Mouse (Mus musculus) common myeloid progenitor, adult 5-6 weeks (primary cell): ENCODE measurements around the gene Slc9a4. TPM values are rescaled to one million over a fixed set of nuclear protein-coding genes. Genes with fewer than 3 reads are reported as not detected.
"Not testable (repeated sequence)": the region's sequence is repeated elsewhere in the genome, so short reads cannot be mapped to it uniquely, and the experiment has no call there.

Source experiments
- ATAC-seq: replicated peaks from 2 replicates; pipeline ENCODE4 v1.8.0; 2016; ENCODE audit warnings: low read depth, mild to moderate bottlenecking, moderate TSS enrichment, inconsistent platforms; ENCODE audit not compliant: poor library complexity, severe bottlenecking
- total RNA-seq: library from RNA; stranded (forward); fragments of 200-1000, 187-1606 nt; gene quantifications from 2 replicates; pipeline ENCODE4 v1.2.3, GENCODE M21; 2017

Gene Slc9a4
- not detected in 2 replicates for total RNA-seq

DNA sequence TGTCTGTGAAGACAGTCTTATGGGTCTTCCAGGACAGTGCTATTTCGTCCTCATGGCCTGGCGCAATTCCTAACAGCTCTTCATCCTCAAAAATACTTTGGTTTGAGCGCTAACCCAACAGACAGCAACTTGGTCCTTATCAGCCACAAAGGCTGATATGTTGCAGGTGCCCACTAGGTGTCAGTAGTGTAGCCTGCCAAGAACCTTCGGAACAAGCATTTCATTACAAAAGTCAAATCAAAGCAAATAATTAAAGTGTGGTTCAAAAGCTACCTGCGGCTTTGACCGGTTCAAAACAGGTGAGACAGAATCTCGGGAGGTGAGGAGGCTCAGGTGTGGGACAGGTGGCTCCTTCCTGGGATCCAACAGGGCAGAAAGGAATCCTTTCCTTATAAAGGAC is at the start of gene Slc9a4:
Slc9a4 (plus strand) TSS at position 298 of the 400 bp plus-strand sequence.
- peak; percentile 62; the same call in 1 of the 2 replicates for ATAC-seq

DNA sequence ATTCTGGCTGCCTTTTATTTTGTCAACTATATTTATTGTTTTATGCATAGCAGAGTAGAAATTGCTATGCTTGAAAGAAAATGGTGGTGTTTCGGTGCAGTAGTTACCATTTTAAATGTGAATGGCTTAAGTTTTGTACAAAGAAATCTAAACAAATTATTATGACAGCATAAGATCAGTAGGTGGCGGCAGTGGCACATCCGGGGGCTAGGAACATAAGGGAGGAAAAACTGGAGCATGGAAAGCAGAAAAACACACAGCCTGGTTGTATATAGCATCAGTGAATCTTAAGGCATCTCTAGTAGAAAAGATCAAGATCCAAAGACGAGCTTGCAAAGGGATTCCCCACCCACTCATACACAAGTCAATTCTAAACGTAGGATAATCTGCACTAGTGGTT is 42.3 kb upstream of the Slc9a4 start:
- no peak for ATAC-seq

DNA sequence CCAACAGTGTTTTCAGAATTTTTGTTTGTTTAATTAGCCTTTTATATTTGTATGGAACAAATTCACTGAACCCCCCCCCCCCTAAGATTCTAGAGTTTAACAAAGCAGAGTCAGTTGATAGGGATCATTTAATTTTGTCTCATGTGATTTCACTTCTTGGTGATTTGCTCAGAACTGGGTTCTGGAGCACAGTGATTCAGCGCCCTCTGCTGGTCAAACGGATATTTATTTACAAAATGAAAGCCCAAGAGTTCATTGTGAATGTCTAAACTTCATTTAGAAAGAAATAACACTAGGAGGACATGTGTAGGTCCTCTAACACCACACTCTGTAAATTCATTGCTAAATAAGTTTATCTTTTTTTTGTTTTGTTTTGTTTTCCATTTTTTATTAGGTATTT is 35.2 kb upstream of the Slc9a4 start:
- peak; percentile 63; the same call in 1 of the 2 replicates for ATAC-seq

DNA sequence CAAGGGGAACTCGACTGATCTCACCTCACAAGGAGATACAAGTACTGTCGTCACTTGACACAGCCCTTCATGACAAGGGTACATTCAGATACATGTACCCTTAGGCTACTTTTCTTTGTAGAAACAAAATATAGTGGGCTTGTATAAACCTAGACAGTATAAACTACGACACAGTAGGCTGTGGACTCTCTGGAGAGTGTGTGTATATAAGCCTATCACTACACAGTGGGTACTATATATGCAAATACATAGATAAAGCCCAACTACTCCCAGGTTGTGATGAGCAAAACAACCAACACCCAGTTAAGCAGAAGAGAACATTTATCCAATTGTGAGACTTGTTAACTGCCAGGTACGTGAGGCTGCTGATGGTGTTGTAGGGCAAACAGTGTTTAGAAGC is 33.2 kb upstream of the Slc9a4 start:
- no peak for ATAC-seq

DNA sequence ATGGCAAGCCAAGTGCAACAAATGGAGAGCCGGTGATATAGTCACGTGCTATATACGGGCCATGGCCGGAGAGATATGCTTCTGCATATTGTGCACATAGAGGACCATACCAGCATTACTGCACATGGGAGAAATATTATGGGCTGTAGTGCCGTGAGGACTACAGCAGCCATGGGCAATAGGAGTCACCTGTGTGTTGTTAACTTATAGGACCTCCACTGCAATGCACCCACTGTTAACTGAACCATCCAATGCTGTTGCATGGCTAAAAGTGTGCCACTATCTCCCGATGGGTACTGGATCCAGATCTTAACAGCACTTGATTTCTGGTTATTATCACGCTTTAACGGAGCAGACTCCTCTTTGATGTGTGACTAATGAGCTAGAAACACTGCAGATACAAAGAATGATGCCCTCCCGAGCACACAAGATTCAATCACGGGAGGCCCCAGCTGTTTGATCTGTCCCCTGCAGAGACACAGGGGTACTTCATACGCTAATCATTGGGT is 32.8 kb upstream of the Slc9a4 start:
- no peak for ATAC-seq

DNA sequence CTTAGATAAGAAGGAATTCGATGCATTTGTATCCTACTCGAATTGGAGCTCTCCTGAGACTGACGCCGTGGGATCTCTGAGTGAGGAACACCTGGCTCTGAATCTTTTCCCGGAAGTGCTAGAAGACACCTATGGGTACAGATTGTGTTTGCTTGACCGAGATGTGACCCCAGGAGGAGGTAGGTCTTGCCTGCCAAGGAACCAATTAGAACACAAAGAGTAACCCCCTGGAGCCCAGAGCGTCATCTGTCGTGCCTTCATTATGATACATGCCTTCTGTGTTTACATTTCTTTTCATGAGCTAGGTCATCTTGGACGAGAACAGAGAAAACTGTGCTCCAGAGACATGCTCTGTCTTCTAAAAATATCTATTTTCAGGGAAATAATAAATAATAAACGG is 32.1 kb upstream of the Slc9a4 start:
- ATAC-seq, result no peak

DNA sequence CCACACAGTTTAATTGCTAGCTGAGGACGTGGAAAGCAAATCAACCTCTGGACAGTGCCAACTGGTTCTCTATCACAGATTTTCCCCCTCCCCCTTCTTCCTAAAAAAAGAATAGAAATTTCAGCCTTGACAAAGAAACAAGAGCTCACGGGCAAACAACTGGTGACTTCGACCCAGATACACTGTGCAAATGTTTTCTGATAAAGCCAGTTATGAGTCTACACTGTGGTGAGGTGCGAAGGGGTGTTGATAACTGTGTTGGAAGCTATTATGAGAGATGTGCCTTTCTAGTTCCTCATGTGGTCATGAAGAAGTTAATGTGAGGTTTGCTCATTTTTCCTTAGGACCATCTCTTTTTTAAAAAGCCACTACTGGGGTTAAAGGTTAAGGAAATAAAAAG is 10.5 kb upstream of the Slc9a4 start:
- ATAC-seq, result no peak

DNA sequence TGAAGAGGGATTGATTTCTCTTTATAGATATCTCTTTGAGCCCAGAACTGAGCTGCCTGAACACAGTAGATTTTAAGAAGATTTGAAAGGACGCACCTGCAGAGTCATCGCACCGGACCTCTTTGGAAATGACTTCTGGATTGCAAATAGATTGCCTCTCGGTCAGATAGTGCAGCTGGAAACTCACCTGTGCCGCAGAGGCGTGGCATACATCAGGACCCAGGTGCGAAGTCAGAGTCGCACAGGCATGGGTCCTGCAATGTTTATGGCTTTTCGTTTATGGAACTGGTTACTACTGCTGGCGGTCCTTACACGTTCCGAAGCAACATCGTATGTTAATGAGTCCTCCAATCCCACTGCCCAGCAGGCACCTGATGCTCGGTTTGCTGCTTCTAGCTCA is 388 bp downstream of the Slc9a4 start:
- ATAC-seq, result no peak

DNA sequence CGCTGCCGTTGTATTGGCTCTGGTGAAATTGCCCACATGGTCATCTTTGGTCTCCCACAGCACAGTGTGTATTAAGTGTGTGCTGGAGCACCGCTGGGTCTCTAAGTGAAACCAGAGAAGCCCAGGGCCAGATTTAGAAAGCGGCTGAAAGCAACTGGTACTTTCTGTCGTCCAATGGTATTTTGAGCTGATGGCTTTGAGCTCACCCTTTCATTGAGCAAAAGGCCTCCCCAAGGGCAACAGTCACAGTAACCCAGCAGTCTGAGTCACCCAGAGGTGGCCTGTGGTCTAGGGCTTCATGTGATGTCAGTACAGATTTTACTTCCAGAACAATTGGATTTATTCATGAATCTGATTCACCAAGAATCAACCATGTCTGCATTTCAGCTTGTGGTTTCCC is 6.9 kb downstream of the Slc9a4 start:
- ATAC-seq, result no peak

DNA sequence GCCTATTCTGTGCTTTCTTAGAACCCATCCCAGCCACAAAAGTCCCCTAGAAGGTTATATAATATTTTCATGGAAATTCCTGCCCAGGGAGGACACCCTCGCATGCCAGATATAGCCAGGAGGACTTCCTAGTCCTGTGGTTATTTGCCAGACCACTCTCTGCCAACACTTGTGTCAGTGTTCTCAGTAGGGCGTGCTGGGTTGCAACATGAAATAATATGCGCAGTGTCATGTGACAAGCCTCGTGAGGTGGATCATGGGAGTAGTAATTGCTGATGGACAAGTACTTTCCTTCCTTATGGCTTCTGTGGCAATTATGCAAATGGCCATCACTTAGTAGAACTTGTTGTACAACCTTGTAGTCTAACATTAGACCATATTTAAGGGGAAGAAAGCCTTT is 11.1 kb downstream of the Slc9a4 start:
- no peak for ATAC-seq

DNA sequence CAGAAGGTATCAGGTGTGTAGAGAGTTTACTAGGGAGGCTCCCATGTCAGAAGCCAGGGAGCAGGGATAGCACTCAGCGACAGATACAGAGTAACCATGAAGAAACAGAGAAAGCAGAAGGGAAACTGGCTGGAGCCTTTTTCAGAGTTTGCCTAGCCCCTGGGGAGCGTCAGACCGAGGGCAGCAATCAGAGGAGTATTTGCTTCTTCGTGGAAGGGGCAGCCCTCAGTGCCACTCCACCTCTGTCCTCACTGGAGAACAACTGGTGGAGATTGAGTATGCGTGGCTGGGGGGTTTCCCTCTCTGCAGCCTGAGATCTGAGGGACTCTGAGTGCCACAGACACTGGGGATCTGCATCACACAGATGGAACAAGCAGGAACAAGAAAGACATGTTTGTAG is 17.9 kb downstream of the Slc9a4 start:
- no peak for ATAC-seq

DNA sequence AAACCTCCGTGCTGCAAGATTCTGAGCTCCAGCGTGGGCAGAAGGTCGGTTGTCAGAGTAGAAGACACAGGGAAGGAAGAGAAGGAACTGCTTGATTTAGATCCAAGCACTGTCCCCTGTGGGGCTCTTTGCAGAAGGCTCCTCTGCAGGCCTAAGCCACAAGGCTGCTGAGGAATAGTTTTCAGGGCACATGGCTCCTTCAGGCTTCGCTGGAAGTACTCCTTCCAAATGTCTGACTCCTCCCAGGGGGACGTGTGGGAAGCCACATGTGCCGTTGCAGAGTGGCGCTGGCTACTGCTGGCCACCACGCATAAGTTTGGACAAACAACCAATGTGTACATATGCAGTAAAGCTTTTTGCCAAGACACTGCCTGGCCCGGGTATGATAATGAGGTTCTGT is 19.8 kb downstream of the Slc9a4 start:
- not testable (repeated sequence) for ATAC-seq

DNA sequence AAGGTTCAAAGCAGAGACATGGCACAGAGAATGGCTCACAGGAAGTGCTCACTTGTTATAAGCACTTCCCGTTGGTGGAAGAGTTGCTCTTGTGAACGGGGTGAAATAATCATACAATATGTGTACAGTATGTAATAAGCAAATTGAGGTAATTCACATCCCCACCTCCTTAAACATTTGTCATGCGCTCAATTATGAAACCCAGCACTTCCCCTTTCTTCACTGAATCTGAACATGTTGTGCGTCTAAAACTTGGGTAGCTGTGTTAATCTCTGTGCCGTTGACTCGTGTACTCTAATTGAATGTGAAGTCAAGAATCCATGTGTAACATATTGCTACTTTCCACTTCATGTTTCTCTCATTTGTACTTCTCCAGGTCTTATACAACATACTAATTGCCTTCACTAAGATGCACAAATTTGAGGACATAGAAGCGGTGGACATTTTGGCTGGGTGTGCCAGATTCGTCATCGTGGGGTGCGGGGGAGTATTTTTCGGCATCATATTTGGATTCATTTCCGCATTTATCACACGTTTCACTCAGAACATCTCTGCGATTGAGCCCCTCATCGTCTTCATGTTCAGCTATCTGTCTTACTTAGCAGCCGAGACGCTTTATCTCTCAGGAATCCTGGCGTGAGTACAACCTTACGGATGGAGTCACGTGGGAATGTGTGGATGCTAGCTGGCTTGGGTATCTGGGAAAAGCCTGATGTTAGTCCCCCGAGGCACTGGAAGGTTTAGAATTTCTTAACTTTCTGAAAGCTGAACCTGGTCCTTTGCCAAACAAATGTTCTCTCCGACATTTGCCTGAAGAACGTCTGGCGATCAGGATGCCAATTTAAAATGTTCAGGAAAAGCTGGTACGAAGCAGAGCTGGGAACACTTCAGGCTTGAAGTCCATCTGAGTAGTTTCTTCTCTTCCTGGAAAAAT is 20.8 kb downstream of the Slc9a4 start:
- ATAC-seq, result peak; percentile 62

DNA sequence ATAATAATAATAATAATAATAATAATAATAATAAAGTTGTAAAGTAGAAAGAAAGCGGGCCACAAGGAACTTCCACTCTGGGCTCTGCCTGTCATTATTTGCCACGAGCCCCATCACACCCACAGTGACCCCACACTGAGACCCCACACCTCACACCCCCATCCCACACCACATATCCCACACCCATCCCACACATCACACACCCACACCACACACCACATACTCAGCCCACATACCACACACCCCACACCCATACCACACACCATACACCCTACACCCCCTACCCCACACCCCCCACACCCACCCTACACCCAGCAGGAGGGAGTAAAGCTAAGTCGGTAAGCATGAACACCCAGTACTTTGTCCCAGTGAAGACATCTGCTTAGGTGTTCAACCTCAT is 21.6 kb downstream of the Slc9a4 start:
- no peak for ATAC-seq

DNA sequence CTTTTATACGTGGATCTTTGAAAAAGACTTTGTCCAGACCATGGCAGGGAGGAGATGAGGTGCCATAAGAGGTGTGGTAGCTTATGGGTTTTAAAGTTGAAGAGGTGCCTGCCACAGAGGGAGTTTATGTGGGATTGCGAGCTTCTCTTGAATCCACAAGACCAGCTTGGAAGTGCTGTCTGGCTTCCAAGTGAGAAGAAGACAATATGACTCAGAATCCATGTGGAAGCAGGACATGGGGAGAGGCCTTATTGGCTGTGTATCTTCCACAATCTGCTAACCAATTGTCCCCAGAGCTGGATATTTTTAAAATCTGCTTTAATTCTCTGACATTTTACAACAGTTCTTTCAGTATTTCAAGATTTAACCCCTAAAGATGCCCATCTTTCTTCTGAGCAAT is 33.3 kb downstream of the Slc9a4 start:
- ATAC-seq, result no peak

DNA sequence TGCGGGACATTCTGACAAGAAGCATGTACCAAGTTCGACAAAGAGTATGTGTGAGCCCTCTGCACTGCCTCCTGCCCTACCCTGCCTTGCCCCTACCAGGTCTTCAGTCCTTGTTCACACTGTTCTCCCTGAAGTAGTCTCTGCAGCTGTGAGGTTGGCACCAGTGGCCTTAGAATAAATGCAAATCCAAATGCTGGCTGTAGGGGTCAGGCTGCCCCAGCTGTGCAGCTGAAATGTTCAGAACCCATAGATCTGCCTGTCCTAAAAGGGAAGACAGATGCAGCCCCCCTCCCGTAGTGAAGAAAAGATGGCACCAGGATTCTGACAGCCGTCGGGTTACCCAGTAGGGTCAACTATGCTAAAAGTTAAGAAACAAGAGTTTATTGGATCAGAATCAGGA is 39.2 kb downstream of the Slc9a4 start:
- peak; percentile 72; the same call in 1 of the 2 replicates for ATAC-seq

DNA sequence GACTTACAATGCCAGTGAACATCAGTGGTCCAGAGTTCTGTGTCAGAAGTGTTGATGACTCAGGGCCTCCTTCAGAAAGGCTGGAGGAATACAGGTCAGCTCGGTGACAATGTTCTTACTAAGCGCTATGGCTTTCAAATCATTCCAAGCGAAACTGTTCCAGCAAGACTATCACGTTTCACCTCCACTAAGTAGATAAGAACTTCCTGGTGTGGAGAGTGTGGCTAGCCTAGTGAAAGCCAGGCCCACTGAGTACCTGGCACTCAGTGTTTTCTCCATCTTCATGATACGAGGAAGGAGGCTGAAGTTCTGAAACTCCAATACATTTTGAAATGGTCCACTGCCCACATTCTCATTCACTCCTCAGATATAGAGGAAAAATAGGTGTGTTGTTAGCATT is 40.0 kb downstream of the Slc9a4 start:
- ATAC-seq, result no peak

DNA sequence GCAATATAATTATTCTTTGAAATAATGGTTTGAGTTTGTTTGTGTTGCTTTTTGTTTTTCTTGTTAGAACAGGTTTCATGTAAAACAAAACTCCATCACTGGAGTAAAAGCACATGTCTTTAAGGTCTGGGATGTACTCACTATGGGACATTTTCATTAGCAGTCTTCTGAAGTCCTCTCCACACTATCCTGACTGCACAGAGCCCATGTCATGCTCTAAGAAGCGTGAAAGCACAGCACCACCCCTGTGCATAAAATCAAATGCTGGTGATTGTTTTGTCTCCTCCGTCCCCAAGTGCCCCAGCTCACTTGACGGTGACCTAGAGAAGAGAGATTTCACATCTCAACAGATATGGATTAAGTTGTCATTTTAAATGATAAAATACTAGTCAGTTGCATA is 45.1 kb downstream of the Slc9a4 start:
- no peak for ATAC-seq

DNA sequence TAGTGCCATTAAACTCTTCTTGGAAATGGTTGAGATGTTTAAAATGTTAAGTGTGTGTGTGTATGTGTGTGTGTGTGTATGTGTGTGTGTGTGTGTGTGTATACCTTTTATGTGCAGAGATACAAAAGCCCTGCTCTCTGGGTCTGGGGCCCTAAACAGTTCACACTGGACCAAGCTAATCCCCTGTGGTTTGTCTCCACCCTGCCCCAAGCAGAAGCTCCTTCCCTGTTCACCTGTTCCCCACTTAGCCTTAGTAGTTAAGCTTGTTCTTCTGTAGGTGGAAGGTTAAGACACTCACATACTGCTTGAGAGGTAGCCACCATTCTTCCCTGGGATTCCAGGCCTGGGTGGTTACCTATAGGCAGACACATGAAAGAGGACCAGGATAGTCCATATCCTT is 47.1 kb downstream of the Slc9a4 start:
- ATAC-seq, result no peak

DNA sequence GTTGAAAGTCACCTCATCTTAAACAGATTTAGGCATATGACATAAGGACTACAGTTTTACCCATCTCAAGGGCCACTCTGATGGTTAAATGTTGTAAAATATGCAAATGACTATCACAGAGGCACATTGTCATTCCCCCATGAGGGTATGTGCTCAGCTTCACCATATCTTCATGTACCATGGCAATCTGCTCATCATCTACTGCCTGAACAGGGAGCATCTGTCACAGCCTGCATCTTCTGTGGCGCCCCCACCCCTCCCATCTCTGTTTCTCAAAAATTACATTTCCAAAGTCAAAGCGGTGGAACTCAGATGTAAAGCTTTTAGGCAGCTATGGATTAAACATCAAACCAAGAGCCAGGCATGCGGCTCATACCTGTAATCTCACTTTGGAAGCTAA is 48.6 kb downstream of the Slc9a4 start:
- no peak for ATAC-seq

DNA sequence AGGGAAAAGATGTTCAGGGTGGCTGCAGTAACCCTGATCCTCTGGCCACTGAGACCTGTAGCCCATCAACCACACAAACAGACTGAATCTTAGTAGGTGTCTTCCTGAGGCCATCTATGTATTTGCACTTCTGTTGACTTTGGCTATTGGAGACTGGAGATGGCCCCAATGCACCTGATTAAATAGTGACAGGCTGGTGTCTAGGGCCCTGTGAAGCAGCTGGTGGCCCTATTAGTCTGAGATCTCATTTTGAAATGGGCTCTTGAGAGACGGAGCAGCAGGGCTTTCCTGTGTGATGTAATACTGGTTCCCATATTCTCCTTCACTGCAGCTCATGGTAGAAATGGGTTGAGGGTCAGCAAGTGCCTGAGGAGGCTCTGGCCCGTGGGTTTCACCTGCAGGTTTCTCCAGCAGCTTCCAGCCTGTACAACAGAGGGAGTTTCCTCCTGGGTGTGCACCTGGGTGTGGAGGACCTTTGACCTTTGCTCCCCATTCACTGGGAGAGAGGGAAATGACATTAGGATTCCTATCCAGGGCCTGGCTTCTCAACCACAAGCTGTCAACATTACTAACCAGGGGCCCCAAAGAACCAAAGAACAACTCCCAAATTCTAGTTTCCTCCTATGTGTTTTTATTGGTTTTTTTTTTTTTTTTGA is 52.7 kb downstream of the Slc9a4 start:
- no peak for ATAC-seq
